Mouse (Mus musculus): Measurements from ENCODE around the gene Arid1b. TPM values are rescaled to one million over a fixed set of nuclear protein-coding genes. Genes with fewer than 3 reads are reported as not detected.

The Arid1b gene
- polyA plus RNA-seq, 1 experiment = 59.4 TPM

GRCm38 (mm10) chr17:4994813-4995560 lies 855 bp downstream of the Arid1b start:
- WGBS = under 1% methylated on average over 70 of the region's 81 CpGs

GRCm38 (mm10) chr17:4995561-4996051 lies 1.5 kb downstream of the Arid1b start:
- peaks cover 4% of the 10 kb centered on the region; the same call in 1 of the 2 replicates for H3K4me1 ChIP-seq (ENCODE audit: control insufficient read depth, insufficient read depth, insufficient read length, low read length)
- no peak for TF ChIP-seq CTCF (IDR thresholded peaks at IDR 0.05; ENCODE audit: extremely low read depth, insufficient read length, insufficient replicate concordance, low read depth, low read length)
- TF ChIP-seq POLR2A (IDR thresholded peaks at IDR 0.05; ENCODE audit: low read depth, low read length) = peak; percentile 83; the same call in 1 of the 2 replicates
- WGBS = under 1% methylated on average over 55 of the region's 56 CpGs
- no peaks in the 10 kb centered on the region for H3K36me3 ChIP-seq (ENCODE audit: control insufficient read depth, insufficient read depth, low read length)
- peak overlapping the region; percentile 78 for H3K4me3 ChIP-seq (ENCODE audit: low read depth, low read length)
- H3K27me3 ChIP-seq (ENCODE audit: control insufficient read depth, insufficient read depth, low read length) = no peaks in the 10 kb centered on the region
- peak overlapping the region; percentile 88 for H3K27ac ChIP-seq (ENCODE audit: insufficient read depth, low read depth, low read length)

More at GRCm38 (mm10) chr17:4994813-4995560, 855 bp downstream of the Arid1b start:
- Histone ChIP-seq H3K27ac (ENCODE audit: insufficient read depth, low read depth, low read length) (peak overlapping the region; percentile 88), H3K36me3 (ENCODE audit: control insufficient read depth, insufficient read depth, low read length) (no peaks in the 10 kb centered on the region), H3K4me1 (ENCODE audit: control insufficient read depth, insufficient read depth, insufficient read length, low read length) (peaks cover 8% of the 10 kb centered on the region; the same call in 1 of the 2 replicates), H3K27me3 (ENCODE audit: control insufficient read depth, insufficient read depth, low read length) (no peaks in the 10 kb centered on the region), H3K4me3 (ENCODE audit: low read depth, low read length) (peak overlapping the region; percentile 78)
- no peak for TF ChIP-seq POLR2A (IDR thresholded peaks at IDR 0.05; ENCODE audit: low read depth, low read length)
- no peak for TF ChIP-seq CTCF (IDR thresholded peaks at IDR 0.05; ENCODE audit: extremely low read depth, insufficient read length, insufficient replicate concordance, low read depth, low read length)

DNA sequence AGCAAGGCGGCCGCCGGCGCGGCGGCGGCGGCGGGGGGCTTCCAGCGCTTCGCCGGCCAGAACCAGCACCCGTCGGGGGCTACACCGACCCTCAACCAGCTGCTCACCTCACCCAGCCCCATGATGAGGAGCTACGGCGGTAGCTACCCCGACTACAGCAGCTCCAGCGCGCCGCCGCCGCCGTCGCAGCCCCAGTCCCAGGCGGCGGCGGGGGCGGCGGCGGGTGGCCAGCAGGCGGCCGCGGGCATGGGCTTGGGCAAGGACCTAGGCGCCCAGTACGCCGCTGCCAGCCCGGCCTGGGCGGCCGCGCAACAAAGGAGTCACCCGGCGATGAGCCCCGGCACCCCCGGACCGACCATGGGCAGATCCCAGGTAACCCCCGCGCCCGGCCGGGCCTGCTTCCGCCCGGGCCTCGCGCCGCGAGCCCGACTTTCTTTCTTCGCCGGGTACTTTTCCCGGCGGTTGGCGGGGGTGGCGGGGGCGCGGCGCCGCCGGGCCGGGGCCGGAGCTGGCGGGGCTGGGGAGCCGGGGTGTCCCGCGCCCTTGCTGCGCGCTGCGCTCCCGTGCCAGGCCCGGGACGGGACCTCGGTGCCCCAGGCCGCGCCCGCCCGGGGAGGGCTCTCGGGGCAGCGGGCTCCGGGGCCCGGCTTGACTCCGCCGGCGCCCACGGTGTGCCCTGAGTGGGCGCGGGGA lies 2.1 kb downstream of the Arid1b start:
- no peak for TF ChIP-seq POLR2A (IDR thresholded peaks at IDR 0.05; ENCODE audit: low read depth, low read length)
- TF ChIP-seq CTCF (IDR thresholded peaks at IDR 0.05; ENCODE audit: extremely low read depth, insufficient read length, insufficient replicate concordance, low read depth, low read length) = no peak
- Histone ChIP-seq H3K4me1 (ENCODE audit: control insufficient read depth, insufficient read depth, insufficient read length, low read length) (peaks cover 7% of the 10 kb centered on the region; the same call in 1 of the 2 replicates), H3K4me3 (ENCODE audit: low read depth, low read length) (peak overlapping the region; percentile 78), H3K27me3 (ENCODE audit: control insufficient read depth, insufficient read depth, low read length) (no peaks in the 10 kb centered on the region), H3K27ac (ENCODE audit: insufficient read depth, low read depth, low read length) (peak overlapping the region; percentile 88), H3K36me3 (ENCODE audit: control insufficient read depth, insufficient read depth, low read length) (no peaks in the 10 kb centered on the region)
- WGBS = under 1% methylated on average over 95 of the region's 95 CpGs

- H3K36me3 ChIP-seq (ENCODE audit: control insufficient read depth, insufficient read depth, low read length) = no peaks in the 10 kb centered on the region
- no peaks in the 10 kb centered on the region for H3K27me3 ChIP-seq (ENCODE audit: control insufficient read depth, insufficient read depth, low read length)
- WGBS = under 1% methylated on average over 20 of the region's 20 CpGs
- peak overlapping the region; percentile 78 for H3K4me3 ChIP-seq (ENCODE audit: low read depth, low read length)
- H3K4me1 ChIP-seq (ENCODE audit: control insufficient read depth, insufficient read depth, insufficient read length, low read length) = peaks cover 8% of the 10 kb centered on the region; the same call in 1 of the 2 replicates
- TF ChIP-seq CTCF (IDR thresholded peaks at IDR 0.05; ENCODE audit: extremely low read depth, insufficient read length, insufficient replicate concordance, low read depth, low read length) (no peak), POLR2A (IDR thresholded peaks at IDR 0.05; ENCODE audit: low read depth, low read length) (no peak)
- H3K27ac ChIP-seq (ENCODE audit: insufficient read depth, low read depth, low read length) = peak overlapping the region; percentile 52; the same call in 1 of the 2 replicates
Observed at GRCm38 (mm10) chr17:4996814-4997549, 2.9 kb downstream of the Arid1b start.

- 27% methylated on average over 3 of the region's 3 CpGs for WGBS
- no peaks in the 10 kb centered on the region for H3K36me3 ChIP-seq (ENCODE audit: control insufficient read depth, insufficient read depth, low read length)
- TF ChIP-seq POLR2A (IDR thresholded peaks at IDR 0.05; ENCODE audit: low read depth, low read length) = no peak
- H3K4me1 ChIP-seq (ENCODE audit: control insufficient read depth, insufficient read depth, insufficient read length, low read length) = peaks cover 10% of the 10 kb centered on the region; the same call in 1 of the 2 replicates
- H3K4me3 ChIP-seq (ENCODE audit: low read depth, low read length) = no peak overlapping the region
- no peak overlapping the region for H3K27ac ChIP-seq (ENCODE audit: insufficient read depth, low read depth, low read length)
- no peaks in the 10 kb centered on the region for H3K27me3 ChIP-seq (ENCODE audit: control insufficient read depth, insufficient read depth, low read length)
Observed at GRCm38 (mm10) chr17:4997968-4998367, 3.8 kb downstream of the Arid1b start.

- 25% methylated on average over 1 of the region's 1 CpGs for WGBS
- Histone ChIP-seq H3K27ac (ENCODE audit: insufficient read depth, low read depth, low read length) (no peak overlapping the region), H3K4me3 (ENCODE audit: low read depth, low read length) (no peak overlapping the region), H3K36me3 (ENCODE audit: control insufficient read depth, insufficient read depth, low read length) (no peaks in the 10 kb centered on the region), H3K4me1 (ENCODE audit: control insufficient read depth, insufficient read depth, insufficient read length, low read length) (peaks cover 16% of the 10 kb centered on the region; the same call in 1 of the 2 replicates), H3K27me3 (ENCODE audit: control insufficient read depth, insufficient read depth, low read length) (no peaks in the 10 kb centered on the region)
- TF ChIP-seq POLR2A (IDR thresholded peaks at IDR 0.05; ENCODE audit: low read depth, low read length) (no peak), CTCF (IDR thresholded peaks at IDR 0.05; ENCODE audit: extremely low read depth, insufficient read length, insufficient replicate concordance, low read depth, low read length) (no peak)
Observed at GRCm38 (mm10) chr17:4999256-4999655, 5.1 kb downstream of the Arid1b start.

Measured in small intestine, adult 2 months (tissue).